Mouse (Mus musculus): ENCODE results near the gene Lsm14b. TPM values are rescaled to one million over a fixed set of nuclear protein-coding genes. Genes with fewer than 3 reads are reported as not detected.

The Lsm14b gene
- polyA plus RNA-seq, 1 experiment from 2014 or later: 9.5 TPM

GRCm38 (mm10) chr2:180020091-180020661 lies 4.6 kb upstream of the Lsm14b start:
- Histone ChIP-seq H3K27me3 (peaks cover 24% of the 10 kb centered on the region), H3K27ac (no peak overlapping the region), H3K9me3 (no peaks in the 10 kb centered on the region), H3K9ac (no peak overlapping the region), H3K4me1 (peaks cover 13% of the 10 kb centered on the region), H3K4me3 (no peak overlapping the region), H3K36me3 (no peaks in the 10 kb centered on the region), H3K4me2 (no peak overlapping the region)
- WGBS: 70% methylated on average over 7 of the region's 7 CpGs
- ATAC-seq (ENCODE audit: borderline replicate concordance, extremely low read depth, low FRiP score, low TSS enrichment): no peak

DNA sequence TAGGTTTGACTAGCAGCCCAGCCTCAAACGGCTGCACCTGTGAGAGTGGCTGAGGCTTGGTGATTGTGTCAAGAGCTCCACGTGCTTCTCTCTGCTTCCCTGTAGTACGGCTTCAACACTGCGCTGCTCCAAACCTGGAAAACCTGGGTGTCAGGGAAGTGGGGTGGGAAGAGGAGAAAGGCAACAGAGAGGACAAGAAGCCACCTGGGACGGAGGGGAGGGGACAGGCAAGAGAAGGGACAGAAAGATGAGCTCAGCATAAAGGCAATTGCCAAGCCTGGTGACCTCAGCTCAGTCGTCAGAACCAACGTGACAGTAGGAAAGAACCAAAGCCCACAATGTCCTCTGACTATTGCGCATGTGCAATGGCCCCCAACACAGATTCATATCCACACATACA lies 3.9 kb upstream of the Lsm14b start:
- WGBS: 68% methylated on average over 8 of the region's 8 CpGs
- Histone ChIP-seq H3K27ac (no peak overlapping the region), H3K36me3 (no peaks in the 10 kb centered on the region), H3K27me3 (peaks cover 24% of the 10 kb centered on the region), H3K9ac (no peak overlapping the region), H3K4me3 (no peak overlapping the region), H3K4me2 (no peak overlapping the region), H3K9me3 (no peaks in the 10 kb centered on the region), H3K4me1 (peaks cover 14% of the 10 kb centered on the region)
- no peak for ATAC-seq (ENCODE audit: borderline replicate concordance, extremely low read depth, low FRiP score, low TSS enrichment)

GRCm38 (mm10) chr2:180022751-180023150 lies 2.0 kb upstream of the Lsm14b start:
- H3K9ac ChIP-seq: no peak overlapping the region
- no peak for ATAC-seq (ENCODE audit: borderline replicate concordance, extremely low read depth, low FRiP score, low TSS enrichment)
- WGBS: 47% methylated on average over 6 of the region's 6 CpGs
- no peak overlapping the region for H3K4me3 ChIP-seq
- no peaks in the 10 kb centered on the region for H3K9me3 ChIP-seq
- peaks cover 28% of the 10 kb centered on the region for H3K4me1 ChIP-seq
- peaks cover 24% of the 10 kb centered on the region for H3K27me3 ChIP-seq
- no peak overlapping the region for H3K4me2 ChIP-seq
- H3K27ac ChIP-seq: no peak overlapping the region
- H3K36me3 ChIP-seq: peaks cover 3% of the 10 kb centered on the region; the same call in 1 of the 2 replicates

DNA sequence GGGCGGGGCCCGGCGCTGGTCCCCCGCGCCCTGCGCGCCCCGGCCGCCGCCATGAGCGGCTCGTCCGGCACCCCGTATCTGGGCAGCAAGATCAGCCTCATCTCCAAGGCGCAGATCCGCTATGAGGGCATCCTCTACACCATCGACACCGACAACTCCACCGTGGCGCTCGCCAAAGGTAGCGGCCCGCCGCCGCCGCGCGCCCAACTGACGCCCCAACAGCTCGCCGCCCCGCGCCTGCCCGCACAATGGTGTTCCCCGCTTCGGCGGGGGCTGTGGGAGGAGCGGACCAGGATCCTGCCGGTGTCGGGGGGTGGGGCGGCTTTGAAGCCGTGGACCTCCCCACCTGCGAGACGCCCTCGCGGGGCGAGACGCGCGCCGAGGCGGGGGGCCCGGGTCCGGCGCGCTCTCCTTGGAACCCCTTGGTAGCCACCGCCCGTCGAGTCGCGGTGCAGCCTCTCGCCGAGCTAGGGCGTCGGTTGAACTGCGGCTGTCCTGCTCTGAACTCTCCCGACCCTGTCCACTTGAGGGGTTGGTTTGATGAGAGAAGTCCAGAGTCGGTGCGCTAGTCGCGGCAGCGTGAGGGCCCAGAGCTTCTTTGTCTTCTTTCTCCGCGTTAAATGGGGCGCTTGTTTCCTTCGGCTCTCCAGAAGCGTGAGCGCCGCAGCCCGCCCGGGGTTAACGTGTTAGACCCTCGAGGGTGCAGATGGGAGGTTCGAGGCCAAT lies 511 bp downstream of the Lsm14b start:
- peak; percentile 8 for ATAC-seq (ENCODE audit: borderline replicate concordance, extremely low read depth, low FRiP score, low TSS enrichment)
- WGBS: under 1% methylated on average over 82 of the region's 84 CpGs
- peak overlapping the region; percentile 86 for H3K9ac ChIP-seq

GRCm38 (mm10) chr2:180025861-180026200 lies 1.0 kb downstream of the Lsm14b start:
- 3% methylated on average over 6 of the region's 6 CpGs for WGBS
- 0 out of 2 replicates have a peak overlapping the region, but pooled peaks have one; percentile 95 for H3K27ac ChIP-seq
- ATAC-seq (ENCODE audit: borderline replicate concordance, extremely low read depth, low FRiP score, low TSS enrichment): no peak

More for the DNA sequence above, 511 bp downstream of the Lsm14b start:
- peaks cover 24% of the 10 kb centered on the region for H3K36me3 ChIP-seq
- peak overlapping the region; percentile 85 for H3K4me3 ChIP-seq
- H3K9me3 ChIP-seq: no peaks in the 10 kb centered on the region
- H3K27ac ChIP-seq: peak overlapping the region; percentile 95
- H3K4me2 ChIP-seq: peak overlapping the region; percentile 71
- peaks cover 29% of the 10 kb centered on the region for H3K4me1 ChIP-seq
- H3K27me3 ChIP-seq: peaks cover 24% of the 10 kb centered on the region

DNA sequence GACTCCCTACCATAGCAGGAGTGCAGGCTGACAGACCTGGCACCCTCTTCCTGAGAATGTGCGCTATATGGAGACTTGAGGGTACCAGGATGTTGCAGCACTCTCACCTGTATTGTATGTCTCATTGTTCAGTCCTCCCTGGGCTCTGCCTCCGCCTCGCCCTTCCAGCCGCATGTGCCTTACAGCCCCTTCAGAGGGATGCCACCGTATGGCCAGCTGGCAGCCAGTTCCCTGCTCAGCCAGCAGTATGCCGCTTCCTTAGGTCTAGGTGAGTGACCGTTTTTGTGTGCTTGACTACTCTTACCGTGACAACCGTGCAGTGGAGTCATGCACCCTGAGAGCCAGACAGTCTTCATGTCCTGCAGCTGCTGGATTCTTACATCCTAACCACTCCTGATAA lies 3.0 kb downstream of the Lsm14b start:
- Histone ChIP-seq H3K4me2 (peak overlapping the region; percentile 71; the same call in 1 of the 2 replicates), H3K27ac (no peak overlapping the region), H3K9me3 (no peaks in the 10 kb centered on the region), H3K4me3 (no peak overlapping the region), H3K4me1 (peaks cover 29% of the 10 kb centered on the region), H3K9ac (peak overlapping the region; percentile 86; the same call in 1 of the 2 replicates), H3K36me3 (peaks cover 47% of the 10 kb centered on the region), H3K27me3 (peaks cover 10% of the 10 kb centered on the region)
- ATAC-seq (ENCODE audit: borderline replicate concordance, extremely low read depth, low FRiP score, low TSS enrichment): no peak
- 72% methylated on average over 9 of the region's 9 CpGs for WGBS

More at GRCm38 (mm10) chr2:180025861-180026200, 1.0 kb downstream of the Lsm14b start:
- peaks cover 24% of the 10 kb centered on the region for H3K27me3 ChIP-seq
- peak overlapping the region; percentile 86 for H3K9ac ChIP-seq
- no peaks in the 10 kb centered on the region for H3K9me3 ChIP-seq
- H3K4me3 ChIP-seq: peak overlapping the region; percentile 85
- peak overlapping the region; percentile 71 for H3K4me2 ChIP-seq
- peaks cover 29% of the 10 kb centered on the region for H3K4me1 ChIP-seq
- H3K36me3 ChIP-seq: peaks cover 29% of the 10 kb centered on the region

- peaks cover 81% of the 10 kb centered on the region for H3K36me3 ChIP-seq
- no peak overlapping the region for H3K4me2 ChIP-seq
- H3K27me3 ChIP-seq: no peaks in the 10 kb centered on the region
- H3K4me1 ChIP-seq: peaks cover 20% of the 10 kb centered on the region
- no peaks in the 10 kb centered on the region for H3K9me3 ChIP-seq
- no peak overlapping the region for H3K27ac ChIP-seq
- no peak overlapping the region for H3K9ac ChIP-seq
- ATAC-seq (ENCODE audit: borderline replicate concordance, extremely low read depth, low FRiP score, low TSS enrichment): no peak
- WGBS: 89% methylated on average over 6 of the region's 6 CpGs
- H3K4me3 ChIP-seq: no peak overlapping the region
Observed at GRCm38 (mm10) chr2:180031270-180031669, 6.5 kb downstream of the Lsm14b start.

- no peak for ATAC-seq (ENCODE audit: borderline replicate concordance, extremely low read depth, low FRiP score, low TSS enrichment)
- WGBS: 72% methylated on average over 3 of the region's 3 CpGs
Observed at GRCm38 (mm10) chr2:180032925-180033324, 8.1 kb downstream of the Lsm14b start.

DNA sequence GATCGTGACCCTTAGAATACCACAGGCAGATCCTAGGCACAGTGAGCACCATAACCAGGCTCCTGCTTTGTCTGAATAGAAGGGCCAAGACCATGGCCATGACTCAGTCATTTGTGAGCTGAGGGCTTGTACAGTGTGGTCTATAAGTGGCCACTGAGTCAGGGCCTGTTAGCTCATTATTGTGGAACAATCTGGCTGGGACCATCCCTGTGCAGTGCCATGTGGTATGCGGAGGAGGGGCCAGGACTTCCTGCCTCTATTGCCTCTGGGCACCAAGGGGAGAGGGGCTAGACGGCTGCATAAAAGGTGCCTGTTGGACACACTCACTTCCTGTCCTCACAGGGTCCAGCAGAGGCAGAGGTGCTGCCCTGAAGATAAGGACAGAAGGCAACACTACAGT lies 9.2 kb downstream of the Lsm14b start:
- no peak overlapping the region for H3K4me2 ChIP-seq
- H3K9ac ChIP-seq: no peak overlapping the region
- H3K4me1 ChIP-seq: no peaks in the 10 kb centered on the region
- 58% methylated on average over 3 of the region's 3 CpGs for WGBS
- no peak for ATAC-seq (ENCODE audit: borderline replicate concordance, extremely low read depth, low FRiP score, low TSS enrichment)
- H3K27ac ChIP-seq: no peak overlapping the region
- no peaks in the 10 kb centered on the region for H3K9me3 ChIP-seq
- no peak overlapping the region for H3K4me3 ChIP-seq
- H3K36me3 ChIP-seq: peaks cover 93% of the 10 kb centered on the region
- no peaks in the 10 kb centered on the region for H3K27me3 ChIP-seq

More at GRCm38 (mm10) chr2:180032925-180033324, 8.1 kb downstream of the Lsm14b start:
- Histone ChIP-seq H3K4me2 (no peak overlapping the region), H3K4me3 (no peak overlapping the region), H3K9ac (no peak overlapping the region), H3K27me3 (no peaks in the 10 kb centered on the region), H3K27ac (no peak overlapping the region), H3K9me3 (no peaks in the 10 kb centered on the region), H3K4me1 (peaks cover 4% of the 10 kb centered on the region; the same call in 1 of the 2 replicates), H3K36me3 (peaks cover 92% of the 10 kb centered on the region)

GRCm38 (mm10) chr2:180034753-180035152 lies 10.0 kb downstream of the Lsm14b start:
- H3K9ac ChIP-seq: no peak overlapping the region
- H3K4me1 ChIP-seq: no peaks in the 10 kb centered on the region
- ATAC-seq (ENCODE audit: borderline replicate concordance, extremely low read depth, low FRiP score, low TSS enrichment): no peak
- no peak overlapping the region for H3K4me2 ChIP-seq
- WGBS: 59% methylated on average over 5 of the region's 5 CpGs
- H3K27me3 ChIP-seq: no peaks in the 10 kb centered on the region
- H3K9me3 ChIP-seq: no peaks in the 10 kb centered on the region
- no peak overlapping the region for H3K4me3 ChIP-seq
- H3K36me3 ChIP-seq: peaks cover 87% of the 10 kb centered on the region
- H3K27ac ChIP-seq: no peak overlapping the region

DNA sequence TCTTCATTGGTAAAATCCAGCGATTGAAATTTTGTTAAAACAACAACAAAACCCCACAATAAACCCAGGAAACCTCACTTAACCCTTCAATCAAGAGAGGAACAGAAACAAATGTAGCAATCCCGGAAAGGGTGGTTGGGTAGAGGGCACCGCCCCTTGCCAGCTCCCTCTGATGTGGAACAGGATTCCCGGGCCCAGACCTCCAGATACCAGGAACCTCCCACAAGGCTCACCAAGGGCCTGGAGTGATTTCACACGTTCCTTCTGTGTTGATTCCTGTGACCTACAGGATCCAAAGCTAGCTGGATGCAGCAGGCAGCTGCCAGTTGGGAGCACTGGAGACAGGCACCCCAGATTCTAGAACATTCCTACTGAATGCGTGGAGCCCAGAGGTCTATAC lies 15.6 kb downstream of the Lsm14b start:
- Histone ChIP-seq H3K27me3 (no peaks in the 10 kb centered on the region), H3K9me3 (no peaks in the 10 kb centered on the region), H3K9ac (0 out of 2 replicates have a peak overlapping the region, but pooled peaks have one; percentile 4), H3K4me2 (peak overlapping the region; percentile 86), H3K36me3 (peaks cover 36% of the 10 kb centered on the region), H3K4me3 (peak overlapping the region; percentile 88; the same call in 1 of the 2 replicates), H3K4me1 (peaks cover 28% of the 10 kb centered on the region), H3K27ac (no peak overlapping the region)
- no peak for ATAC-seq (ENCODE audit: borderline replicate concordance, extremely low read depth, low FRiP score, low TSS enrichment)
- 44% methylated on average over 6 of the region's 6 CpGs for WGBS

DNA sequence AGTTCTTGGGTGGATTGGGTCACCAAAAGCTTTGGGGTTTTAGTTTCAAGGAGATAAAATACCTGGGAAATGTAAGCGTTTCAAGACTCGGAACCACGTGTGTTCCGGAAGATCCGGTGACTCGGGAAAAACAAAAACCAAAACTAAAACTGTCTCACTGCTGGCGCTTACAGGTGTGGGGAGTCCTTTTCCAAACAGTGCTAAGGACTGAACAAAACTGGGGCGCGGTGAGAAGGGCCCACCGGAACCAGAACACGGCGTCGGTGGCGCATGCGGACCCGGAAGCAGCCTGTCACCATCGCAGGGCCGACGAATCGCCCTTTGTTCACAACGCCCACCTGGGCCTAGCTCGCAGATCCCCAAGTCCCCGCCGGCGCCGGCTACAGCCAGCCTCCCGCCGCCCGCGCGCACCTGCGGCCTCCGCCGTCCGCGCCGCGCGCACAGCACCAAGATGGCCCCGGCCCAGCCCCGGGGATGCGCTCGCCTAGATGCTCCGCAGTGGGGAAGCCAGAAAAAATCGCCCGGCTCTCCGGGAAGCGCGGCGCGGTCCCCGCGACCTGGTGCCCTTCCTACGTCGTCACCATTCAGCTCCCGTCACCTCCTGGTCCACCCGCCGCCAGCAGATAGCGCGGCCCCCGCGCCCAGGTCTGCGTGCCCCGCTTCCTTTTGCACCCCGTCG lies 16.9 kb downstream of the Lsm14b start:
- Histone ChIP-seq H3K4me1 (peaks cover 28% of the 10 kb centered on the region), H3K9me3 (no peaks in the 10 kb centered on the region), H3K27me3 (no peaks in the 10 kb centered on the region), H3K27ac (peak overlapping the region; percentile 82), H3K4me2 (peak overlapping the region; percentile 86), H3K36me3 (peaks cover 22% of the 10 kb centered on the region), H3K4me3 (peak overlapping the region; percentile 88), H3K9ac (peak overlapping the region; percentile 82)
- WGBS: under 1% methylated on average over 66 of the region's 66 CpGs
- ATAC-seq (ENCODE audit: borderline replicate concordance, extremely low read depth, low FRiP score, low TSS enrichment): peak; percentile 32; the same call in 1 of the 2 replicates
